Mouse (Mus musculus) layer of hippocampus, postnatal 25 days (tissue): ENCODE measurements around the gene Gpx3. TPM values are rescaled to one million over a fixed set of nuclear protein-coding genes. Genes with fewer than 3 reads are reported as not detected.
"Not testable (repeated sequence)": the region's sequence is repeated elsewhere in the genome, so short reads cannot be mapped to it uniquely, and the experiment has no call there.

Experiments used
- DNase-seq, 2 experiments: peaks; one replicate each; pipeline ENCODE4 v3.0.0; 2022; ENCODE audit warnings: mixed read lengths in 2 of 2, low spot score in 1 of 2; ENCODE audit errors: extremely low spot score in 1 of 2
- total RNA-seq, 2 experiments: library from RNA; stranded (reverse); gene quantifications; 2 replicates each; pipeline ENCODE4 v1.2.3; 2021

The Gpx3 gene
- total RNA-seq, 2 experiments from 2014 or later: 4.6 to 5.6 TPM

GRCm38 (mm10) chr11:54932540-54932939 lies 30.3 kb downstream of the Gpx3 start:
- no peak for DNase-seq

GRCm38 (mm10) chr11:54934198-54934597 lies 31.9 kb downstream of the Gpx3 start:
- no peak for DNase-seq

- no peak for DNase-seq
These were observed 34.0 kb downstream of the Gpx3 start for GRCm38 (mm10) chr11:54936035-54936770.

GRCm38 (mm10) chr11:54936771-54937140 lies 34.5 kb downstream of the Gpx3 start:
- DNase-seq: no peak

GRCm38 (mm10) chr11:54939501-54939900 lies 37.2 kb downstream of the Gpx3 start:
- DNase-seq: no peak

GRCm38 (mm10) chr11:54940056-54940455 lies 37.8 kb downstream of the Gpx3 start:
- no peak for DNase-seq

- DNase-seq: no peak
These were observed 42.4 kb downstream of the Gpx3 start for GRCm38 (mm10) chr11:54944702-54945101.

- no peak for DNase-seq
These were observed 47.5 kb downstream of the Gpx3 start for GRCm38 (mm10) chr11:54949717-54950116.

GRCm38 (mm10) chr11:54950684-54951083 lies 48.4 kb downstream of the Gpx3 start:
- DNase-seq: no peak

- no peak for DNase-seq
These were observed 50.4 kb downstream of the Gpx3 start for GRCm38 (mm10) chr11:54952651-54953050.

- DNase-seq: no peak
These were observed 51.8 kb downstream of the Gpx3 start for GRCm38 (mm10) chr11:54953993-54954446.

GRCm38 (mm10) chr11:54954716-54955115 lies 52.5 kb downstream of the Gpx3 start:
- no peak for DNase-seq

GRCm38 (mm10) chr11:54955400-54955734 lies 53.1 kb downstream of the Gpx3 start:
- not testable (repeated sequence) for DNase-seq

GRCm38 (mm10) chr11:54955735-54956480 lies 53.7 kb downstream of the Gpx3 start:
- peak; percentile 96 to 99 for DNase-seq

GRCm38 (mm10) chr11:54956912-54957311 lies 54.7 kb downstream of the Gpx3 start:
- DNase-seq: no peak

GRCm38 (mm10) chr11:54957708-54958107 lies 55.5 kb downstream of the Gpx3 start:
- not testable (repeated sequence) for DNase-seq

- no peak for DNase-seq
These were observed 56.4 kb downstream of the Gpx3 start for GRCm38 (mm10) chr11:54958571-54959073.

Other genes starting within 250 kb of the Gpx3 start
- 100 to 1,000 TPM; 151 to 158 TPM for gene Cdc42se2, start 114.8 kb upstream of the Gpx3 start, total RNA-seq
- gene Lyrm7, start 41.5 kb upstream of the Gpx3 start, total RNA-seq: 10 to 100 TPM; 24.0 to 41.7 TPM
- gene Hint1, start 36.1 kb upstream of the Gpx3 start, total RNA-seq: 100 to 1,000 TPM; 262 to 295 TPM
- 10 to 100 TPM; 33.1 to 38.0 TPM for gene Tnip1, start 60.5 kb downstream of the Gpx3 start, total RNA-seq
- 10 to 100 TPM; 95.7 to 97.1 TPM for gene Anxa6, start 131.0 kb downstream of the Gpx3 start, total RNA-seq
- under 1 TPM; 0.37 to 0.52 TPM for gene Ccdc69, start 175.7 kb downstream of the Gpx3 start, total RNA-seq
- gene Gm2a, start 195.7 kb downstream of the Gpx3 start, total RNA-seq: 10 to 100 TPM; 38.7 to 42.5 TPM
- not detected for gene Slc36a3, start 249.3 kb downstream of the Gpx3 start, total RNA-seq